Mouse (Mus musculus) frontal cortex, adult (tissue): ENCODE measurements around the gene Tmem74b.

Experiments used
- ATAC-seq: cut with Nextera tagmentation; 2 replicates; pipeline ENCODE4 v1.9.2; 2017; ENCODE audit warnings: mild to moderate bottlenecking, moderate library complexity, mixed read lengths; ENCODE audit not compliant: low TSS enrichment

Tmem74b gene

GRCm38 (mm10) chr2:151742084-151742483 is 40.3 kb downstream of the Tmem74b start:
- no peak for ATAC-seq

- no peak for ATAC-seq
These were observed 41.3 kb downstream of the Tmem74b start for GRCm38 (mm10) chr2:151742850-151743679.

- ATAC-seq = no peak
These were observed 42.0 kb downstream of the Tmem74b start, which contains the start of gene Psmf1 for GRCm38 (mm10) chr2:151743845-151744244. Gene Psmf1, minus strand, starts transcription at chr2:151744186.

- peak; percentile 92 for ATAC-seq
These were observed 46.3 kb downstream of the Tmem74b start for GRCm38 (mm10) chr2:151747847-151748705.

GRCm38 (mm10) chr2:151751330-151751729 is 49.5 kb downstream of the Tmem74b start:
- ATAC-seq = no peak

- ATAC-seq = no peak
These were observed 54.7 kb downstream of the Tmem74b start for GRCm38 (mm10) chr2:151756277-151757061.

GRCm38 (mm10) chr2:151757451-151757850 is 55.6 kb downstream of the Tmem74b start:
- ATAC-seq = no peak

GRCm38 (mm10) chr2:151758806-151759353 is 57.1 kb downstream of the Tmem74b start:
- no peak for ATAC-seq
